Comparison of ENCODE assay signal across 19 mouse cellular contexts in genomic region chr11:46143342-46143741, GRCm38 (mm10). TPM values are rescaled to one million over a fixed set of nuclear protein-coding genes. Genes with fewer than 3 reads are reported as not detected.
DNase-seq lines count a peak whose midpoint lies in the region; ATAC-seq lines count a peak whose summit lies in the region.
"Had no signal": no experiment of that assay in that cellular context is flagged by ENCODE, and none has a peak within 500 bp of the region (broad histone marks: within the 10 kb centered on the region; RNA-seq: fewer than 3 reads in every experiment).

No protein-coding gene starts in this region.

- peak; percentile 58 for DNase-seq in fat pad, adult 2 months (ENCODE audit: extremely low read depth, low read depth, low spot score)
- DNase-seq in gonadal fat pad, adult 2 months (ENCODE audit: low read depth): peak; percentile 56
- DNase-seq in urinary bladder, postnatal 36 days (ENCODE audit: low spot score in 2 of 2): no peak
- DNase-seq: adrenal gland, adult 2 months; adrenal gland, adult 8-10 months; adrenal gland, postnatal 10 days; adrenal gland, postnatal 14 days; adrenal gland, postnatal 25 days; adrenal gland, postnatal 36 days; B cell, adult 2 months; cerebellum, adult 11 months; cerebellum, adult 11-12 months; cerebellum, adult 18-20 months; cerebellum, adult 2 months had no signal

- ATAC-seq in cerebellum, adult (ENCODE audit: insufficient number of reproducible peaks, low FRiP score, low TSS enrichment): no peak
- ATAC-seq: activated CD4-positive, CD25-positive, alpha-beta regulatory T cell, adult 4 months; CD4-positive, CD25-positive, alpha-beta regulatory T cell, adult 4 months; Patski had no signal

RNA-seq across cellular contexts. Expression of gene Nipal4, which starts 23.0 kb away (rescaled TPM):
- 3.3 and 4.4 TPM in 2 replicates for polyA plus RNA-seq in gonadal fat pad, adult 2 months (2012; rRNA removed)
- polyA plus RNA-seq: G1E, Patski had no signal

Comparison
In these comparisons a context has a peak if more than half of its experiments do, and no peak if none do; other contexts are left out.
1. DNase-seq: peak in fat pad, adult 2 months (single experiment) and gonadal fat pad, adult 2 months (single experiment); none in urinary bladder, postnatal 36 days (0 of 2).